Comparison of ENCODE assay signal across 8 mouse cellular contexts in genomic region chr7:28381017-28381790, GRCm38 (mm10). TPM values are rescaled to one million over a fixed set of nuclear protein-coding genes. Genes with fewer than 3 reads are reported as not detected.
DNase-seq lines count a peak whose midpoint lies in the region; ATAC-seq and TF ChIP-seq lines count a peak whose summit lies in the region.

No protein-coding gene starts in this region.

- H3K4me3 ChIP-seq in liver, postnatal 0 days (ENCODE audit: low read depth, low read length): peak overlapping the region; percentile 48
- peak overlapping the region; percentile 18 for H3K4me3 ChIP-seq in neural tube, embryonic 12.5 days

- H3K27me3 ChIP-seq in liver, postnatal 0 days (ENCODE audit: insufficient read depth, low read length): no peaks in the 10 kb centered on the region
- peaks cover 7% of the 10 kb centered on the region; the same call in 1 of the 2 replicates for H3K27me3 ChIP-seq in neural tube, embryonic 12.5 days (replicated peaks)

- no peaks in the 10 kb centered on the region for H3K9me3 ChIP-seq in liver, postnatal 0 days (ENCODE audit: low read length)
- no peaks in the 10 kb centered on the region for H3K9me3 ChIP-seq in neural tube, embryonic 12.5 days

- peak overlapping the region; percentile 77 for H3K9ac ChIP-seq in liver, postnatal 0 days (replicated peaks)
- peak overlapping the region; percentile 40 for H3K9ac ChIP-seq in neural tube, embryonic 12.5 days

- peak; percentile 78 to 84 for DNase-seq in CD8-positive naive resting alpha-beta T cell, adult 2 months (ENCODE audit: low read depth in 2 of 2, low spot score in 2 of 2)
- DNase-seq in adrenal gland, postnatal 36 days: peak; percentile 88 to 93
- DNase-seq in gastrocnemius, postnatal 14 days: peak; percentile 87
- peak; percentile 91 for DNase-seq in liver, postnatal 0 days
- DNase-seq in thymus, postnatal 36 days: peak; percentile 84 to 91
- DNase-seq in left cerebral cortex, adult 9 months (ENCODE audit: low spot score in 2 of 2): no peak

- TF ChIP-seq CTCF in liver, postnatal 0 days (IDR thresholded peaks at IDR 0.05; ENCODE audit: low read depth): no peak

- H3K4me2 ChIP-seq in liver, postnatal 0 days (ENCODE audit: low read depth, low read length): peak overlapping the region; percentile 80
- H3K4me2 ChIP-seq in neural tube, embryonic 12.5 days (replicated peaks): peak overlapping the region; percentile 56

- WGBS in liver, postnatal 0 days (ENCODE audit: insufficient replicate concordance): 3% methylated on average over 30 of the region's 30 CpGs
- 14% methylated on average over 30 of the region's 30 CpGs for WGBS in neural tube, embryonic 12.5 days

- peaks cover 14% of the 10 kb centered on the region for H3K36me3 ChIP-seq in liver, postnatal 0 days (replicated peaks; ENCODE audit: insufficient read depth, low read length)
- peaks cover 9% of the 10 kb centered on the region for H3K36me3 ChIP-seq in neural tube, embryonic 12.5 days

- ATAC-seq in inflammation-experienced regulatory T-cells, adult 6 months: peak; percentile 51
- ATAC-seq in liver, postnatal 0 days: peak; percentile 24
- no peak for ATAC-seq in neural tube, embryonic 12.5 days (ENCODE audit: low FRiP score, low read depth)

- TF ChIP-seq EP300 in liver, postnatal 0 days (IDR thresholded peaks at IDR 0.05; ENCODE audit: low read depth): peak; percentile 93

- H3K27ac ChIP-seq in liver, postnatal 0 days (ENCODE audit: low read depth): peak overlapping the region; percentile 100
- peak overlapping the region; percentile 42; the same call in 1 of the 2 replicates for H3K27ac ChIP-seq in neural tube, embryonic 12.5 days

- intact Hi-C loops in gastrocnemius, postnatal 14 days (cut with DNase I; ENCODE audit: low total_unique reads): no loop called here

- peaks cover 72% of the 10 kb centered on the region for H3K4me1 ChIP-seq in liver, postnatal 0 days (ENCODE audit: insufficient read depth)
- H3K4me1 ChIP-seq in neural tube, embryonic 12.5 days: peaks cover 47% of the 10 kb centered on the region

RNA-seq across cellular contexts. Expression of gene Zfp36, which starts 1.2 kb away (rescaled TPM):
- 10 to 100 TPM; 19.0 to 26.1 TPM for total RNA-seq in adrenal gland, postnatal 36 days (2021)
- 10 to 100 TPM in 1 of 2 experiments, 1 to 10 TPM in 1; 5.9 to 11.6 TPM for total RNA-seq in gastrocnemius, postnatal 14 days (2021)
- 100 to 1,000 TPM; 100 to 211 (median 148) TPM for polyA plus RNA-seq in inflammation-experienced regulatory T-cells, adult 6 months (2017; shearing (Covaris generic))
- 13.5 and 21.1 TPM in 2 replicates for polyA plus RNA-seq in liver, postnatal 0 days (2015; fragmentation: Nextera tagmentation; extraction: Ambion mirVana)
- 5.6 and 6.5 TPM in 2 replicates for polyA plus RNA-seq in neural tube, embryonic 12.5 days (2016; fragmentation: Nextera tagmentation; extraction: Ambion mirVana)

RNA-seq across cellular contexts. Expression of gene Plekhg2, which starts 8.8 kb away (rescaled TPM):
- 10 to 100 TPM; 19.0 to 27.2 TPM for total RNA-seq in adrenal gland, postnatal 36 days (2021)
- total RNA-seq in gastrocnemius, postnatal 14 days (2021): 10 to 100 TPM; 15.0 to 15.7 TPM
- 100 to 1,000 TPM in 1 of 3 experiments, 10 to 100 TPM in 2; 48.5 to 102 (median 74.0) TPM for polyA plus RNA-seq in inflammation-experienced regulatory T-cells, adult 6 months (2017; shearing (Covaris generic))
- 2.8 and 3.9 TPM in 2 replicates for polyA plus RNA-seq in liver, postnatal 0 days (2015; fragmentation: Nextera tagmentation; extraction: Ambion mirVana)
- polyA plus RNA-seq in neural tube, embryonic 12.5 days (2016; fragmentation: Nextera tagmentation; extraction: Ambion mirVana): 58.9 and 63.3 TPM in 2 replicates

RNA-seq across cellular contexts. Expression of gene Med29, which starts 11.3 kb away (rescaled TPM):
- total RNA-seq in adrenal gland, postnatal 36 days (2021): 10 to 100 TPM; 33.6 to 47.4 TPM
- 10 to 100 TPM; 20.7 to 20.9 TPM for total RNA-seq in gastrocnemius, postnatal 14 days (2021)
- polyA plus RNA-seq in inflammation-experienced regulatory T-cells, adult 6 months (2017; shearing (Covaris generic)): 10 to 100 TPM; 26.2 to 33.0 (median 32.5) TPM
- polyA plus RNA-seq in liver, postnatal 0 days (2015; fragmentation: Nextera tagmentation; extraction: Ambion mirVana): 18.0 and 18.6 TPM in 2 replicates
- 42.9 and 43.9 TPM in 2 replicates for polyA plus RNA-seq in neural tube, embryonic 12.5 days (2016; fragmentation: Nextera tagmentation; extraction: Ambion mirVana)

RNA-seq across cellular contexts. Expression of gene Paf1, which starts 11.5 kb away (rescaled TPM):
- 10 to 100 TPM; 67.3 to 77.7 TPM for total RNA-seq in adrenal gland, postnatal 36 days (2021)
- total RNA-seq in gastrocnemius, postnatal 14 days (2021): 10 to 100 TPM; 32.9 to 34.8 TPM
- 10 to 100 TPM; 46.2 to 59.4 (median 51.8) TPM for polyA plus RNA-seq in inflammation-experienced regulatory T-cells, adult 6 months (2017; shearing (Covaris generic))
- polyA plus RNA-seq in liver, postnatal 0 days (2015; fragmentation: Nextera tagmentation; extraction: Ambion mirVana): 16.9 and 21.1 TPM in 2 replicates
- 85.3 and 87.8 TPM in 2 replicates for polyA plus RNA-seq in neural tube, embryonic 12.5 days (2016; fragmentation: Nextera tagmentation; extraction: Ambion mirVana)

RNA-seq across cellular contexts. Expression of gene Rps16, which starts 30.8 kb away (rescaled TPM):
- 1,000 to 10,000 TPM; 1,072 to 1,115 TPM for total RNA-seq in adrenal gland, postnatal 36 days (2021)
- 100 to 1,000 TPM; 522 to 620 TPM for total RNA-seq in gastrocnemius, postnatal 14 days (2021)
- polyA plus RNA-seq in inflammation-experienced regulatory T-cells, adult 6 months (2017; shearing (Covaris generic)): 1,000 to 10,000 TPM in 2 of 3 experiments, 100 to 1,000 TPM in 1; 937 to 1,605 (median 1,546) TPM
- 653 and 673 TPM in 2 replicates for polyA plus RNA-seq in liver, postnatal 0 days (2015; fragmentation: Nextera tagmentation; extraction: Ambion mirVana)
- 540 and 574 TPM in 2 replicates for polyA plus RNA-seq in neural tube, embryonic 12.5 days (2016; fragmentation: Nextera tagmentation; extraction: Ambion mirVana)

Comparison
In these comparisons a context has a peak if more than half of its experiments do, and no peak if none do; other contexts are left out.
1. DNase-seq: peak in CD8-positive naive resting alpha-beta T cell, adult 2 months (2 of 2), adrenal gland, postnatal 36 days (2 of 2), gastrocnemius, postnatal 14 days (single experiment), liver, postnatal 0 days (single experiment) and thymus, postnatal 36 days (2 of 2); none in left cerebral cortex, adult 9 months (0 of 2).
2. RNA of gene Plekhg2, which starts 8.8 kb away (polyA plus RNA-seq): 48.5 to 102 TPM in inflammation-experienced regulatory T-cells, adult 6 months and 58.9 to 63.3 TPM in neural tube, embryonic 12.5 days; 2.8 to 3.9 TPM in liver, postnatal 0 days; every median in the first group is over 10 times any median in the second.